Mouse (Mus musculus): ENCODE data around the gene Usp19. TPM values are rescaled to one million over a fixed set of nuclear protein-coding genes. Genes with fewer than 3 reads are reported as not detected.

Usp19 gene
- total RNA-seq, 2 experiments from 2014 or later, result 119 to 125 TPM

- no peak for DNase-seq (ENCODE audit: low spot score in 2 of 2)
Observed at GRCm38 (mm10) chr9:108494146-108494825, 3.9 kb downstream of the Usp19 start.

- no peak for DNase-seq (ENCODE audit: low spot score in 2 of 2)
Observed at GRCm38 (mm10) chr9:108494905-108495304, 4.5 kb downstream of the Usp19 start.

- DNase-seq (ENCODE audit: low spot score in 2 of 2), result no peak
Observed at GRCm38 (mm10) chr9:108499231-108499630, 8.8 kb downstream of the Usp19 start.

- no peak for DNase-seq (ENCODE audit: low spot score in 2 of 2)
Observed at GRCm38 (mm10) chr9:108499943-108500342, 9.5 kb downstream of the Usp19 start.

GRCm38 (mm10) chr9:108506901-108507300 lies 16.5 kb downstream of the Usp19 start:
- no peak for DNase-seq (ENCODE audit: low spot score in 2 of 2)

GRCm38 (mm10) chr9:108507619-108508434 lies 17.4 kb downstream of the Usp19 start, which contains the start of gene Qars:
Gene Qars (plus strand): TSS chr9:108507706.
- peak; percentile 88 to 90 for DNase-seq (ENCODE audit: low spot score in 2 of 2)

GRCm38 (mm10) chr9:108508776-108509175 lies 18.4 kb downstream of the Usp19 start:
- DNase-seq (ENCODE audit: low spot score in 2 of 2), result no peak

GRCm38 (mm10) chr9:108516380-108517251 lies 26.2 kb downstream of the Usp19 start, which contains the start of gene Qrich1:
Gene Qrich1 (plus strand): TSS chr9:108516806.
- peak; percentile 94 to 96 for DNase-seq (ENCODE audit: low spot score in 2 of 2)

- peak; percentile 86 to 90 for DNase-seq (ENCODE audit: low spot score in 2 of 2)
Observed at GRCm38 (mm10) chr9:108517253-108517930, 27.0 kb downstream of the Usp19 start.

GRCm38 (mm10) chr9:108517931-108518332 lies 27.5 kb downstream of the Usp19 start:
- no peak for DNase-seq (ENCODE audit: low spot score in 2 of 2)

GRCm38 (mm10) chr9:108521604-108522003 lies 31.2 kb downstream of the Usp19 start:
- DNase-seq (ENCODE audit: low spot score in 2 of 2), result no peak

- DNase-seq (ENCODE audit: low spot score in 2 of 2), result no peak
Observed at GRCm38 (mm10) chr9:108523341-108523740, 32.9 kb downstream of the Usp19 start.

GRCm38 (mm10) chr9:108525400-108525799 lies 35.0 kb downstream of the Usp19 start:
- no peak for DNase-seq (ENCODE audit: low spot score in 2 of 2)

- DNase-seq (ENCODE audit: low spot score in 2 of 2), result no peak
Observed at GRCm38 (mm10) chr9:108530954-108531353, 40.6 kb downstream of the Usp19 start.

- no peak for DNase-seq (ENCODE audit: low spot score in 2 of 2)
Observed at GRCm38 (mm10) chr9:108531496-108531895, 41.1 kb downstream of the Usp19 start.

- no peak for DNase-seq (ENCODE audit: low spot score in 2 of 2)
Observed at GRCm38 (mm10) chr9:108540846-108541245, 50.4 kb downstream of the Usp19 start.

- DNase-seq (ENCODE audit: low spot score in 2 of 2), result no peak
Observed at GRCm38 (mm10) chr9:108545986-108546385, 55.6 kb downstream of the Usp19 start.

- no peak for DNase-seq (ENCODE audit: low spot score in 2 of 2)
Observed at GRCm38 (mm10) chr9:108546875-108547274, 56.5 kb downstream of the Usp19 start.
